Mouse (Mus musculus) neural tube, embryonic 10.5 days (tissue): ENCODE data around the gene Tmem131l.

ENCODE experiments used
- DNase-seq: peaks from one replicate; pipeline ENCODE4 v3.0.0-alpha.2; 2017; ENCODE audit warnings: low spot score; ENCODE audit errors: extremely low spot score

The Tmem131l gene

DNA sequence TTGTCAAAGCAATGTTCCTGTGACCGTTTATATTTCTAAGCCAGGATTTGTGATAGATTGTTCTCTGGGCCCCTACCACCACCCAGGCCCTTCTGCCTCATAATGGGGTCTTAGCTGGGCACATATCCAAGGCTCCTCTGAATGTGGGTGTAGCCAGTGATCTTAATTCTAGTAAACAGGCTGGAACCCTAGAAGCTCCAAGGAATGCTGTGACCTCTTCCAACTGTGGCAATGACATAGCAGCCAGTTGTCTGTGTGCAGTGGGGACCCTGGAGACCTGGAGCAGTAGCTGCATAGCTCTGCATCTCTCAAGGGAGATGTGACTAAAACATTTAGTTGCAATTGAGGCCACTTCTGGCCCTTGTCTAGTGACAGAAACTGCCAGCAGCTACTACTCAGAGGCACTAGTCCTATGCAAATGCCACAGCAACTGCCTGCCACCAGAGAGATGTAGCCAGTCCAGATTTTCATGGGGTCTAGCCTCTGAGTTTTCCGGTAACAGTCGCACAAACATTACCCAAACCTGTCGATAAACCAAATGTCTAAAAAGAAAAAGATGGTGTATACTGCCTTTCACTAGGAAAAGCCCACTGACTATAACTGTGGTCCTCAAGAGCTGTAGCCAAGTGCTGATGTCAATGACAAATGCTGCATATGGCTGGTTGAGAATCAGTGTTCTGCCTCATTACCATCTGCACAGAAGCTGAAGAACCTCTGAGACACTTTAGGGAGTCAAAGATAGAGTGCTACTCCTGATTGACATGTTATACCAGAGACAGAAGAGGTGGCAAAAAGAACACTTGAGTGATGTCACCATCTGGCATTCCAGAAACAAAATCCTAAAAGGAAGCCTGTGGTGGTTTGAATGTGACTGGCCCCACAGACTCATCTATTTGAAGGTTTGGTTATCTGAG is 61.2 kb downstream of the Tmem131l start:
- no peak for DNase-seq

DNA sequence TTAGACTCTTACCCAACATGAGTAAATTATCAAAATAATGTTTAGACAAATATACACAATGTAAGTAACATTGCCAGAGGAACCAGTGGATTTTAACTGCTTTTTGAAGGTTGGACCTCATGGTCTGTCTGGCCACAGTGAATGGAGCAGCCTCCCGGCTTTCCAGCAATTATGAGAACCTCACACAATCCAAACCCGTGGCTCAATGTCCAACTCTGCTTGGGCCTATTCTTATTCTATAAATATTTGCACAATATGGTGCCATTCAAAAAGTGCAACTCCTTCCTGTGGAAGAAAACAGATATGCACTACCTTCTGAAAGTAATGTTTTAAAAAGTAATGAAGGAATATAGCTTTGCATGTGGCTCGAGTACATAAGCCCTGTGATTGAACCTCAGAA is 62.2 kb downstream of the Tmem131l start:
- no peak for DNase-seq

DNA sequence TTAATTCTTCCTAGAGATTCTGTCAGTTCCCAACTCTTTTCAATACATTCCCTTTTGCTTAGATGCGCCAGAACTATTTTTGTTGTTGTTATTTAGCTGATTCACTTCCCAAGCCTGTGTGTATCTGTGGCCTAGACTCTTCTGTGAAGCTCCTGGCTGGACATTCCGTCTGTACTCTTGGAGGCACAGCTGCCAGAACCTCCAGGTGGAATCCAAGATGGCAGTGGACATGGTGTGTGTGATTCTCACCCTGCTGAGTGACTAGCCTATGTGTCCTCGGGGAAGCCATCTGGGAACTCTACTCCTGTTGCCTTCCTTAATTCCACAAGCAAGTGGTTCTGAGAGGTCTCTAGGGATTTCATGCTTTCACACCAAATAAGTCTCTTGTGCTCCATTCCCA is 63.8 kb downstream of the Tmem131l start:
- no peak for DNase-seq

DNA sequence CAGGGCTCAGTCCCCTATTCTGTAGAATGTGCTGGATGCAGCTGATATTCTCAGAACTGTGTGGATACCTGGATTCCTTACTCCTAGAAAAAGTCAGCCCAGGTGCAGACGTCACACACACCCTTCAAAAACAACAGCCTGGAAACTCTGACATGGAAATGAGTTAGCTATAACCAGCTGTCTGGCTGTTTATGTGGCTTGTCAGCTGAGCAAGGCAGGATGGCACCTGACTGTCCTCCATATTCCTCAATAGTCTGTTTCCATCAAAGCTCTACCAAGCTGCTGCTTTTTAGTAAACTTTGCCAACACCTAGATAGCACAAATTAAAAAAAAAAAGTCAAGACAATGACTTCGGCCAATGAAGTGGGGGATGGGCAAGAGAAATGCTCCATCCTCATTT is 66.6 kb downstream of the Tmem131l start:
- no peak for DNase-seq

DNA sequence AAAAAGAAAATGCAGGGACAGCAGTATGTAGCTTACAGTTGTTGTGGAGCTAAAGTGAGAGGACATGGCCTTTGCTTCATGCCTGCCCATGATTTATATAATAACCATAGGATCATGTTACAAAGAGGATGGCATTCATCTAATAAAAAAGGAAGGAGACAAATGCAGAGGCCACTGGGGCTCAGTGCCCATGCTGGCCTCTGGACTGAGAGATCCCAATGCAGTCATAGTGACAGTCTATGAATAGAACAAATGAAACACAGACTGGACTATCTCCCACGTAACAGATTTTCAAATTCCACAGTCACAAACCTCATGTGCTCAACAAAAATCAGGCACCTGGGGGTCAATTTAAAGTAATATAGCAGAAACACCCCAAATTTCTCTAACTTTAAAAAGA is 69.3 kb downstream of the Tmem131l start:
- no peak for DNase-seq

DNA sequence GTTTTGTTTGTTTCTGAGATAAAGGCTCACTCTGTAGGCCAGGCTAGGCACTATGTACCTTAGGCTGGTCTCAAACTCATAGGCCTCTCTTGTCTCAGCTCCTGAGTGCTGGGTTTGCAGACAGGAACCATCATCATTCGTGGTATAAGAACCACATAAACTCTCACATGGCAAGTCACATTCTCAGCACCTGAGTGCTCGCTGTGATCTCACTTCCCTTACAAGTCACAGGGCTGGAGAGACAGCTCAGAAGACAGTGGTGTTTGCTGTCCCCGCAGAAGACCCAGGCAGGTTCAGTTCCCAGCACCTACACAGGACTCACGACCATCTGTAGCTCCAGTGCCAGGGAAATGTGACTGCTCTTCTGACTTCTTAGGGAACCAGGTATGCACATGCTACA is 70.9 kb downstream of the Tmem131l start:
- no peak for DNase-seq

DNA sequence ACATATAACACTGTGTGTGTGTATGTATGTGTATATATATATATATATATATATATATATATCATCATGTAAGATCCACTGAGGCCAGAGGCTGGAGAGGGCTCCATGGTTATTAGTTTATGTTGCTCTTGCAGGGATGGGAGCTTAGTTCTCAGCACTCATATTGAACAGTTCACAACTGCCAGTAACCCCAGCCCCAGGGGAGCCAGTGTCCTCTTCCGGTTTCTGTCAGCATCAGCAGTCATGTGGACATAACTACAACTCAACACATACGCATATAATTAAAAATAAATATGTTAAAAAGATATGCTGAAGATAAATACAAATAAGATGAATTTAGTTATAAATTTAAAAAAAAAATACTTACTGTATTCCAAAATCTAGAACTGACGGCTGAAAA is 72.2 kb downstream of the Tmem131l start:
- no peak for DNase-seq

DNA sequence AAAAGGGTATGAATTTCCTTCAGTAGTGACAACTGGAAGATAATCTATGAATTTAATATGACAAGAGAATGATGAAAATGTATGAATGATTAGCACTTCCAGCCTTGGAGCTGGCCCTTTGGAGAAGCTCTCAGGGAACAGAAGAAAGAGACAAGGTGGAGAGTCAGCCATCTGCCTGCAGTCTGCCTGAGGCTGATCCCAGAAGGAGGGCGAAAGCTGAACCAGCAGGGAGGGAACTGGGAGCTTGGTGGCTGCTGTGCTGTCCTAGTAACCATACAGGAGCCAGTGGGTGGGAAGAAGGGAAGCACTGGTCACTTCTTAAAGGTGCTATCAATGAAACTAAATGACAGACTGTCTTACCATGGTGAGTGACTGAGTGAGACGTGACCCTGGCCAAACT is 74.6 kb downstream of the Tmem131l start:
- DNase-seq = no peak

DNA sequence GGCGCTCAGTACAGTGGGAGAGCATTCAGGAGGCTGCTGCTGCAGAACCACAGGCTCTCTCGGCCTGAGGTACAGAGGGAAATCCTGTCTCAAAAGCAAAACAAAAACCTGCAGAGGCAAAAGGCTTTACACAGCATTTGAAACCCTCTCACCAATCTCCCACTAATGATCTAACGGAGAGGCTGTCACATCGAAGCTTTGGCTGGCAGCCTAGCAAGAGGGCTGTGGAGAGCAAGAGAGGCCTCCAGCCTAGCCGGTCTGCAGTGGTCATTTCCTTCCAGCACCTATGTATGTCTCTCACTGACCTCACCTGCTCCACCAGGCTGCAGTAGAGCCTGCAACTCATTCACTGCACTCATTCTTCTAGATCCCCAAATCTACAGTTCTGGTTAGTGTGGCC is 76.3 kb downstream of the Tmem131l start:
- no peak for DNase-seq

DNA sequence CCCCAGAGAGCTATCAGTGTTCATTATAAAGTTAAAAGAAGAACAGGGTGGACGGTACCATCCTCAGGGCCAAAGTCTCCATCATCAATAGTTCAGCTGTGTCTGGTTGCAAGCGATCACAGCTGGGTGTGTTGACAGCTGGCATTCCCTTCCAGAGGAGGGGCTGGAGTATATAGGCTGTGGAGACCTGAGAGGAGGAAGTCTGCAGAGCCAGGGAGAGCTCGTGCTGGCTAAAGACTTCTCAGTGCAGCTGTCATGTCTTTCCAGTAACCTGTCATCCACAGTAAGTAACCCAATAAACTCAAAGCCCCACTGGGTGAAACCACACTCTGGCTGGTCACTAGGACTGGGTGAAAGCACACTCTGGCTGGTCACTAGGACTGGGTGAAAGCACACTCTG is 77.4 kb downstream of the Tmem131l start:
- DNase-seq = no peak

DNA sequence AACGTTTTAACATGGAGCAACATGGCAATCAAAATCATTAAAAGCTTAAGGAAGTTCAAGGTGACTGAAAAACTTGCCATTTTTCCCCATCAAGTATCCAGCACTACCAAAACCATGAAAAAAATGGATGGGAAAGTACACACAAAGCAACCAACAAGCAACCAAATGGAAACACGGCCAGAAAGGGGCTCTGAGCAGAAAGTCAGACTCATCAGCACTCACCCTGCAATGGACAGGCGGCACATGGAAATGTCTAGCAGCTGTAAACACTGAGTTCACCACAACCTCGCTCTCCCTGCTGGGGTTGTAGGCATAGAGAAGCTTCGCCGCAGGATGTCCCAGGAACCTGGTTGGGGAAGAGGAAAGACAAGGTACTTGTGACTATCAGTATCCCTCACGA is 77.9 kb downstream of the Tmem131l start:
- no peak for DNase-seq

DNA sequence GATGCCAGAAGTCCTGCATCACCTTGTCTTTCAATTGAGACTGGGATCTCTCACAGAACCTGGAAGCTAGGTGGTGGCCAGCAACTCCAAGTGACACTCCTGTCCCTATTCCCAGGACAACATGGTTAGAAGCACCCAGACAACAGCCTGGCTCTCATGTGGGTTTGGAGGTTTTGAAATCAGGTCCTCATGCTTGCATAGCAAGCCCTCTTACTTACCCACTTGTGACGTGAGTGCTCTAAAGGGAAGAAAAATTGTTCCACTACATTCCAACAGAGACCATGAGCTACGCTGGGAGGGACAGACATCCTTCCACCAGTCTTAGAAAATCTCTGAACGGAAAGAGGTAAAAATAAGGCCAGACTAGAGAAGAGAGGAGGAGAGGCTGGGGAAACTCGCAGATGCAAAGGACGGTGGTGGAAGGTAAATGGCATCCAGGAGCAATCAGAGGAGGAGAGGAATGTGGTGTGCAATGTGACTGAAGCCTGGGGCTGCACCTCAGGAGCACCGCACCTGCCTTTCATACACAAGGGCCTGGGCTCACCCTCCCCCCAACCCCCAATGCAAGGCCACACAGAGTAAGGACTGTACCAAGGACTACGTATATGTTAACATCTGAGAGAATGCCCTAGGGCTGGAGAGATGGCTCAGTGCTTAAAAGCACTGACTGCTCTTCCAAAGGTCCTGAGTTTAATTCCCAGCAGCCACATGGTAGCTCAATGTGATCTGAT is 80.9 kb downstream of the Tmem131l start:
- no peak for DNase-seq

DNA sequence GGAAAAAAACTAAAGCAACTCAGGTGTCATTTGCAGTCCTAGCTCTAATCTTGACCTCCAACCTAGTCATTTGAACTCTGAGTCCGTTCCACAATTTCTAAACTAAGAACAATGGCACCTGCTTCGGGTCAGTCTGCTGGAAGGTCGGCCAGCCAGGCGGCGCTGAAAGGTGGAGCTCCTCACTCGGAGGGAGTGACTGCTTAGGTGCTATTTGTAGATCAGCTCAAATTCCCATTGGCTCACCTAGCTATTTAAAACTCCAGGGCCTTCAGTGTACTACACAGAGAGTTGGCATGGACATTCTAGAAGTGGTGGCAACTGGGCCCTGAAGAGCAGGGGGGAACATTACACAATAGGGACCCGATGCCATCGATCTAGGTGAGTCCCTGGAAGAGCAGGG is 86.1 kb downstream of the Tmem131l start:
- DNase-seq = no peak

DNA sequence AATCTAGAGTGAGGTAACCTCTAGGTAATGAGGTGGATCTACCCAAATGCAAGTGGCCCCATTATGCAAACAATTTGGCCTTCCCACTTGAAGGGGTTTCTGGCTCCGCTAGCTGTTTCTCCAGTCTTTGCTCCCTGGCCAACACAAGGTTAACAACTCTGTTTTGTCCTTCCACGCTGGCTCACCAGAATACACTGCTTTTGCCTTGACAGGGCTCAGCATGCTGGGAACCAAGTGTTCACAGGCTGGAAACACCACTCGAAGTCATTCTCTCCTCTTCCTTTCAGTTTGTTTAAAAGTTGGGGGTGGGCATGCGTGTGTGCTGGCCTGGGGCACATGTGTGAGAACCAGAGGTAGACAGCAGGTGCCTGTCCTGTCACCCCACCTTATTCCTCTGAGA is 91.2 kb downstream of the Tmem131l start:
- DNase-seq = no peak

DNA sequence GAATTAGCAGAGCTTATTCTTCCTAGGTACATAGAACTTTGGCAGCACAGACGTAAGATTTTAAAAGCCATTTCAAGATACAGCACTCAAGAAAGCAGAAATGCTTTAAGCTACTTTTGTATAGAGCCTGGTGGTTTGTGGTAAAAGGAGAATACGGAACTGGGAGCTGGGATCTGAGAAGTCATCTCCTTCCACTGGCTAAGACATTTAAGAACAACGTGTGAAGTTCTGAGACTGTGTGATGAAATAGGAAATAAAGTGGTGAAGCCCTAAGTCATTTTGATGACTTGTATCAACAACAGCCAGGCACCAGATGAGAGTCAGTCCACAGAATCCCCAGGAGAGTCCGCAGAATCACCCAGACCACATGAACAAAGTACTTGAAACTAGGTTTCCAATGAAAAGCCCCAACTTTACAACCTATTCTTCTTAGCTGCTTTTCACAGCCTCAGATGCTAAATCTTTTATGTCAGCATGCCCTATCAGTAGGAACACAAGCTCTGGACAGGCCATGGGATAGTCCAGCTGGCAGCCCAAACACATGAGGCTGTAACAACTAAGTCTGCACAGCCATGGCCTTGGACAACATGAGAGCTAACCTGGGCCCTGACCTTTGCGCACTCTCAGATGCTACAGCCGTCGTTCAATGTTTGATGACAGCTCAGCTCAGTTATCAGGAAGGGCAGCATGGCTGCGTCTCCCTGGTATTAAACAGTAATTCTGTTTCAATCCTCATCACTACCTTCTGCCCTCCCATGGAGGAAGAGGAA is 92.3 kb downstream of the Tmem131l start:
- DNase-seq = no peak

DNA sequence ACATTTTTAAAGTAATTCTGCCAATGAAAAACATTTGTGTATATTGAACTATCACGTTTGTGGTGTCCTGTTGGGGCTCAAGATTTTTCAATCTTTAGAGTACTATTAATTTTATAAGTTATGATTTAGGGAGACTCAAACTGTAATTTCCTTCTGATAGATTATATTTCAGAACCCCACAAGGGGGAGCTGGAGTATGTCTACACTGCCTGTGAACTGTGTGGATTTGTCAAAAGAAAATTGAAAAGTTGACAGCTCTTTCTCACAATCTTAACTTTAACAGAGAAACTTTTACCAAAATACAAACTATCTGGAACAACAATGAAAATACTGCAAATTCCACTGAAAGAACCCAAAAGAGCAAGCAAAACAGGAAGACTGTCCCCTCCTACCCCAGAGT is 93.1 kb downstream of the Tmem131l start:
- DNase-seq = no peak

DNA sequence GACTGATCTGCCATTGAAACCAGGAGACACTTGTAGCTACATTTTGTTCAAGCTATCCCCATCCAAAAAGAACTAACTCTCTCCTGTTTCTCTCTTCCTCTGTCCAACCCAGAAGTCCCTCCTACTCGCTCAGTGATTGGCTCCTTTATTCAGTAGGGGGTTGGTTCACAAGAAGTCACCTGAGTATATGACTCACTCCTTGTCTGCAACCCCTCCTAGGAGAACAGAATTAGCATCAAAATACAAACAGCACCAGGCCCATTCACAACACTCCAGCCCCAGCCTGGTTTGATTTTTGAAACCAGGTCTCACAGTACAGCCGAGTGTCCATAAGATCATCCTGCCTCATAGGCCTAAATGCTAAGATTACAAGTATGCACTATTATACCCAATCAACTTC is 96.3 kb downstream of the Tmem131l start:
- no peak for DNase-seq

DNA sequence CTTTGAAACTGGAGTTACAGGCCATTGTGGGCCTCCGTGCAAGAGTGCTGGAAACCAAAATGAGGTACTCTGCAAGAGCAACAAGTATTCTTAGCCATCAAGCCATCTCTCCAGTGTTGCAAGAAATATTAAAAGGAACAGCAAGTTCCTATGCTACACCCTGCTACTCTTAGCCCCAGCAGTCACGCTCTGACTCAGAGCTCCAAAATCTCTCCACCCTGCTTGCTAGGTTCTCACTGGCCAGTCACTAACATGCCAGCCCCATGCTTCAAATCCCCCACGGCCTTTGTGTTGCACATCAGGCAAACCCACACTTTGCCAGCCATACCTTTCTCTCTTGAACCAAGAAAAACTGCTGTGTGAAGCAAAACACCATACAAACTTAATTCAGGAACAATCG is 96.8 kb downstream of the Tmem131l start:
- no peak for DNase-seq

DNA sequence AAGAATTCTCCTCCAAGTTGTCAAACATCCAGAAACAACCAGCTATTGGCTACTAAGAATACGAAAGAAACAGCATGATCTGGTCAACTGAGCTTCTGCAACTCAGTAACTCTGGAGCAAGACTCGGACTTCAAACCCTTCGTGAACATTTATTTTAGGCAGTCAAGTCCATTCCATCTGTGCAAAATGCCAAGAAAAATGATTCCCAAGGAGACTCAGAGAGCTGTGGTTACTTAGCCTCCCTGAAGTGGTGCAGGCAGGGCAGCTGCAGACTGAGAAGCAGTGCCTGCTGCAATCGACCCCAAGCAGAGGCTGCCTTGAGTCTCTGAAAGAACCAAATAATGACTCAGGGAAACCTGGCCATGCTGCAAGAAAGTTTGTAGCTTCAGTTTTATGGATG is 98.1 kb downstream of the Tmem131l start:
- no peak for DNase-seq

DNA sequence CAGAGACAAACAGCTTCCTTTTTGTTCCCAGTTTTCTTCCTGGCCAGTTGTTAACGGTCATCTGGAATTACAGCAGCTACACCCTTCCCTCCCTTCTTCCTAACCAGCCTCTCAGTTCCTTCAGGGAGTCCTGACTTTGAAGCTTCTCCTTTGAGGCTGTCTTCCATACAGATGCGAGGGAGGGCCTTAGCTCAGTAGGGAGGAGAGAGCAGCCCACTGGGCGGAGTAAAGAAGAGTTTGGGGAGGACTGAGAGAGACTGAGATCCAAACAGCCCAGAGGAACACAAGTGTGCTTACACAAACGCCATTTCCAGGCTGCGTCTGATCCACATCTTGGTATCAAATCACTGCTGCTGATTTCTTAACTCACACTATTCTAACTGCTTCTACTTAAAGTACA is 101.1 kb downstream of the Tmem131l start:
- DNase-seq = no peak

DNA sequence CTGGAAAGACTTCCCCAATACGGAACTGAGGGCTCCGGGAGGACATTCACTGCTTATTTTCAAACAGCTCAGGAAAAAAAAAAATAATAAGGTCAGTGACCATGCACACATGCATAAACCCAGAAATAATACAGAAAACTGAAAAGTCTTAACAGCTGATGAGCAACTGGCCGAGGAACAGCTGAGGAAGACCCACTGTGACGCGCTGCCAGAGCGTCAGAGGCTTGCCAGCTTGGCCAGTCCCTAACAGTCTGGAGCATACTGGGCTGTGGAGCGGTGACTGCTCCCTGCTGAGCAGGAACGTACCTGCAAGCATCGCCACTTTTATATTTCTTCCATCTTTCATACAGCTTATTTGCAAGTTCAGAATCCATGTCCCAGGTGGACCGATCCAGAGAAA is 105.5 kb downstream of the Tmem131l start:
- DNase-seq = no peak
